Mouse (Mus musculus): ENCODE measurements around the gene Csf3.
"Not testable (repeated sequence)": the region's sequence is repeated elsewhere in the genome, so short reads cannot be mapped to it uniquely, and the experiment has no call there.

Gene Csf3

GRCm38 (mm10) chr11:98696454-98697216 is 4.4 kb upstream of the Csf3 start:
- no peak for DNase-seq (ENCODE audit: low spot score)

- DNase-seq (ENCODE audit: low spot score): no peak
Measured at GRCm38 (mm10) chr11:98697225-98697624, 3.8 kb upstream of the Csf3 start.

- no peak for DNase-seq (ENCODE audit: low spot score)
Measured at GRCm38 (mm10) chr11:98698849-98699640, 2.0 kb upstream of the Csf3 start.

GRCm38 (mm10) chr11:98699911-98700310 is 1.2 kb upstream of the Csf3 start:
- peak; percentile 78 for DNase-seq (ENCODE audit: low spot score)

- DNase-seq (ENCODE audit: low spot score): no peak
Measured at GRCm38 (mm10) chr11:98702323-98702722, 1.3 kb downstream of the Csf3 start.

- no peak for DNase-seq (ENCODE audit: low spot score)
Measured at GRCm38 (mm10) chr11:98705021-98705420, 4.0 kb downstream of the Csf3 start.

GRCm38 (mm10) chr11:98707401-98708281 is 6.6 kb downstream of the Csf3 start:
- peak; percentile 78 for DNase-seq (ENCODE audit: low spot score)

- no peak for DNase-seq (ENCODE audit: low spot score)
Measured at GRCm38 (mm10) chr11:98708282-98708956, 7.4 kb downstream of the Csf3 start.

GRCm38 (mm10) chr11:98709001-98709741 is 8.1 kb downstream of the Csf3 start:
- peak; percentile 49 for DNase-seq (ENCODE audit: low spot score)

- peak; percentile 84 for DNase-seq (ENCODE audit: low spot score)
Measured at GRCm38 (mm10) chr11:98710416-98711045, 9.5 kb downstream of the Csf3 start.

- DNase-seq (ENCODE audit: low spot score): no peak
Measured at GRCm38 (mm10) chr11:98711046-98711434, 10.0 kb downstream of the Csf3 start.

- DNase-seq (ENCODE audit: low spot score): not testable (repeated sequence)
Measured at GRCm38 (mm10) chr11:98712009-98712408, 10.9 kb downstream of the Csf3 start.

GRCm38 (mm10) chr11:98713703-98714102 is 12.6 kb downstream of the Csf3 start:
- DNase-seq (ENCODE audit: low spot score): no peak

GRCm38 (mm10) chr11:98715946-98716345 is 14.9 kb downstream of the Csf3 start:
- no peak for DNase-seq (ENCODE audit: low spot score)

GRCm38 (mm10) chr11:98717904-98718303 is 16.8 kb downstream of the Csf3 start:
- DNase-seq (ENCODE audit: low spot score): peak; percentile 84

- no peak for DNase-seq (ENCODE audit: low spot score)
Measured at GRCm38 (mm10) chr11:98720756-98721155, 19.7 kb downstream of the Csf3 start.

- peak; percentile 56 for DNase-seq (ENCODE audit: low spot score)
Measured at GRCm38 (mm10) chr11:98721458-98722226, 20.6 kb downstream of the Csf3 start.

- DNase-seq (ENCODE audit: low spot score): no peak
Measured at GRCm38 (mm10) chr11:98723098-98723497, 22.0 kb downstream of the Csf3 start.

- no peak for DNase-seq (ENCODE audit: low spot score)
Measured at GRCm38 (mm10) chr11:98725926-98726506, 25.0 kb downstream of the Csf3 start.

Measured in ovary, postnatal 14 days (tissue).